Mouse (Mus musculus) retina, postnatal 1 day (tissue): ENCODE measurements around the gene Omd.

Experiments used
- DNase-seq: peaks from one replicate; pipeline ENCODE4 v3.0.0-alpha.2; 2012

The Omd gene

DNA sequence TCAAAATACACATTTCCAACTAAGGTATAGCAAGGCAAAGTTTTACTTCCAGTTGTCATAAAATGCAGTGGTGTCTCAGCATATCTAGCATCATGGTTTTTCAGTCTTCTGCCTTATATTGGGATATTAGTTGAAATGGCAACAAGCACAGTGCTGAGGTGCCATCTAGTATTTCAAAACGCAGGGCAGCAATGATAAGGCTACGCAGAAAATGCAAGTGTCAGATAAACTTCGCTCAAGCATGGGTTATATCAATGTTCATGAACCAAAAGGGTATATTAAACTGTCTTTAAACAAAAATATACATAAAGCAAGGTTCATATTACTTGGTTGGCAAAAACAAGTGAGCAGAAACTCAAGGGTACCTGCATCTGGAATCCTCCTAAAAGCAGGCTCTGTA is 34.8 kb downstream of the Omd start:
- DNase-seq: no peak

DNA sequence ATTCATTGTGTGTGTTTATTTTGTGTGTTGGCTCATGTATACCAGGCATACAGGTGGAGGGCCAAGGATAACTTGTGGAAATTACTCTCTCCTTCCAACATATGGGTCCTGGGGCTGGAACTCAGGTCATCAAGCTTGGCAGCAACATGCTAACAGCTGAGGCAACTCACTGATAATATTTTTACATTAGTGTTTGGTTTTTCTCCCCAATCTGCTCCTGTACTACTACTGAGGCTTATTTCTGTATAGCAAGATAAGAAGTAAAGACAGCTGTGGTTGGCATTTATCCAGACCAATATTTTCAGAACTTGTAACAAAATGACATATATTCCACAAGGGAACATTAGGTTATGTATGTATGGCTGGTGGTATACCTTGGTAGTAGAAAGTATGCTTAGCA is 36.1 kb downstream of the Omd start:
- DNase-seq: no peak

DNA sequence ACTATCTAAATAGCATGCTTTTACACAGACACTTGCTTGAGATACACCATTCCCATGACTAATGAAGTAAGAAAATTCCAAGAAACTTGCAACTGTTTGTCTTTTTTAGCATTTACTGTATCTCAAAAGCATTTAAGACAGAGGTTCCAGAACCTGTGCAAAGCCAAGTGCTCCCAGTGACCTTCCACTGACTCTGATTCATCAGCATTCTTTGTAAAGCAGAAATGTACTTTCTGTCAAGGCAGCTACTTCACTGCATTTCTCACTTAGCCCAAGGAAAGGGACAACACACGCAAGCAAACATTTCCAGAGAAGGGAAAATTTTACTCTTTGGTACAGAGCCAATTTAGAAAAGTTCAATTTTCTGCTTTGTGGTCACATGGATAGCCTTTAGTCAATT is 41.0 kb downstream of the Omd start:
- DNase-seq: no peak

DNA sequence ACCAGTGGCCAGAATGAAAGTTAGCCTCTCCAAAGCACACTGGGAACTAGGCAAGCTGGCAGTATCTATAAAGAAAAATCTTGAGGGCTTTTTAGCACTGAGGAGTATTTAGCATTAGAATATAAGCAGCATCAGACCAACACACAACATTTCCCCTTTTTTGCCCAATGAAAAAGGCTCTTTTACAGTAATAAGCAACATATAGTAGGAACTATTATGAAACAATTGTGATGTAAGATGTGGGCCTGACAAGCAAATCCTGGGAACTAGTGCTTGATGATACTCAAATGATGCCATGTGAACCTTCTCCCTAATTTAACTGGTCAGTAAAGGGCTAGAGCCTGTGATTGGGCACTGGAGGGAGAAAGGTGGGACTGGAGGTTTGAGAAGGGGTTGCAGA is 45.9 kb downstream of the Omd start:
- no peak for DNase-seq

DNA sequence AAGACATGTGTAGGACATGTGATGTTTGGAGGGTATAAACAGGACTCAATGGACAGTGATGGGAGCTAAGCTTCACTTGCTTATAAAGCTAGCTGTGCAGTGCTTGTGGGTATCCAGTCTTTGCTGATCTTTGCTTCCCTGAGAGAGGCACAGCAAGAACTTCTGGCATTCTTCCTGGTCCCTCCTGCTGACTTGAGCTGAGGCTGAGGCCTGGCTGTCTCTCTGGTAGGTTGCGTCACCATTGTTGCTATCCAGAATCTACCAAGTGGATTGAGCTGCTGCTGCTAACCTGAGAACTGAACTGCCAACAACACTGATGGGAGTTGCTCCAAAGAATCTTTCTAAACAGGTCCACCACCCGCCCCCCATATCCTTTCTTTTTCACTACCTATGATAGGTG is 46.8 kb downstream of the Omd start:
- no peak for DNase-seq

DNA sequence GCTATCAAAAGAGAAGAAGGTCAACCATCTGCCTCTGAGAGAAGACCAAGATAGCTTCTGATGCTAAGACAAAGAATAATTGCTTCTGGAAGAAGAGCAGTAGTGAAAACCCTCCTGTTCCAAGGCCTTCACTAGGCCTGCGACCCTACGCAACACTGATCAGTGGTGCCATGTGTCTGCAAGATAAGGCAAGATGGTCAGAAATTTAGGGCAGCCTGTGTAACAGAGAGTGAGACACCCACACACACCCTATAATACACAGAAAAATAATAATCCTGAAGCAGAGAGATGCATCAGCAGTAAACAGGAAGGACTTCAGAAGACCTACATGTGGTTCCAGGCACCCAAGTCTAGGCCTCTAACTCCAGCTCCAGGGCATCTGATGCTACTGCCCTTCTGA is 57.7 kb downstream of the Omd start:
- DNase-seq: no peak
